Mouse (Mus musculus): ENCODE measurements around the gene Eps15l1.

Eps15l1 gene

DNA sequence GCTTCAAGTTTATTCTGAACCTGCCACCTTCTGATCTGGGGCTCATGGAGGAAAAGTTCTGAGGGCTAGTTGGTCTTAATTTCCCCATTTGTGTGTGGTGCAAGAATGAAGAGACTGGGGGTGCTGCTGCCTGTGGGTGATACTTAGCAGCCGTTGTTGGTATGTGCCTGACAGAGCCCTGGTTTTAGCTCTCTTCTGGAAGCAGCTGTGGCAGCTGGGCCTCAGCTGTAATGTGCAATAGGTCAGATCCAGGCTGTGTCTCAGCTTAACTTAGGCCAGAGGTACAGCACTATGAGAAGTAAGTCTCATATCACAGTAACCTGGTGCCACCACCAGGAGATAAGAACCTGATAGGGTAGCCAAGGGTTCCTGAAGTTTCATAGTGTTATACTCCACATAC, 73.7 kb downstream of the Eps15l1 start:
- TF ChIP-seq GATA4 (IDR thresholded peaks at IDR 0.05; ENCODE audit: insufficient replicate concordance, low read length): no peak

DNA sequence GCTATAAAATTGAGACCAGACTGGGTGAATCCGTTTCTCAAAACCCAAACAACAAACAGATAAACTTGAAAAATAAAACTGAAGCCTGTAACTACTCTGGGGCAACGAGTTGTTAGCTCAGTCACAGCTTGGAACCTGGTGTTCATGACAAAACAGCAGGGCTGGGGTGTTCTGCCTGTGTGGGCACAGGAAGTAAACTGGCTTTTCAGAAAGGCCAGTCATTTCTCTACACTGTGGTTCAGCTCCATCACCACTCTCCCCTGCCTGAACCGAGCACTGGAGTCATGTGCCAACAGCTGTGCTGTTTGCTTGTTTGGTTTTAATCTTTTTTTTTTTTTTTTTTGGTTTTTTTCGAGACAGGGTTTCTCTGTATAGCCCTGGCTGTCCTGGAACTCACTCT, 77.5 kb downstream of the Eps15l1 start:
- no peak for TF ChIP-seq GATA4 (IDR thresholded peaks at IDR 0.05; ENCODE audit: insufficient replicate concordance, low read length)

DNA sequence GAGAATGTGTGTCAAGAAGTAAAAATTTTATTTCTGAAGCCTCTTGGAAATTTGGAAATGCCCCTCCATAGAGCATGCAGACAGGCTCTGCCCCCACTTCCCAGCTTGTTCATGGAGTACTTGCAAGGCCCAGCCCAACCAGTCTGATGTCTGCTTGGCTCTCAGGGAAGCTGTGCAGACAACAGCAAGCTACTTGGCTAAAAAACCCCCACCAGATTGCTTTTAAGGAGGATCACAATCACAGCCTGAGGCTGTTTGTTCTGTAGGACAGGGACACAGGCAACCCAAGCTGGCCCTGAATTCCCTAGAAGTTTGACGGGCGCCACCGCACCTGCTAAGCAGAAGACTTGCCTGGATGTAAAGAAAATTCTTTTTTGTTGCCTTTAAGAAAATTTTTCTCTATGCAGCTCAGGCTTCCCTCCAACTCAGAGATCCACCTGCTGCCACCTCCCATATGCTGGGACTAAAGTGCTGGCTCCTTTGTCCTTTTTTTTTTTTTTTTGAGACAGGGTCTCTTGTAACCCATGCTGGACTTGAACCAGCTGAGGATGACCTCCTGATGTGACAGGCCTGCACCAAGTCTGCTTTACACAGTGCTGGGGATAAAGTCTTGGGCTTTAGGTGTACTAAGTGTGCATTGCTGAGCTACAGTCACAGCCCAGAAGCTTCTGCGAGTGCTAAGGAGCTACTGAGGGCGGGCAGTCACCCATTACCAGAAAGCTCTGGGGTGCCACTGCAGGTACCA, 78.5 kb downstream of the Eps15l1 start:
- TF ChIP-seq GATA4 (IDR thresholded peaks at IDR 0.05; ENCODE audit: insufficient replicate concordance, low read length): no peak

DNA sequence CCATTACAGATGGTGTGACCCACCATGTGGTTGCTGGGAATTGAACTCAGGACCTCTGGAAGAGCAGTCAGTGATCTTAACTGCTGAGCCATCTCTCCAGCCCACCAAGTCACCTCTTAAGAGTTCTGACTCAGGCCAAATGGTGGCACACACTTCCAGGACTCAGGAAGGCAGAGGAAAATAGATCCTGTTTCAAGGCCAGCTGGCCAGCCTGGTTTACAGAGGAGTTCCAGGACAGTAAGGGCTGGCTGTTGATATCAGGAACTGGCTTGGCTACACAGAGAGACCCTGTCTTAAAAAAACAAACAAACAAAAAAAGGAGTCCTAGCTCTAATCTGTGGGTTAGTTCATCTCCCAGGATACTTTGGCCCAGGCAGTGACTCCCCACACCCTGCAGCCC, 84.2 kb downstream of the Eps15l1 start:
- no peak for TF ChIP-seq GATA4 (IDR thresholded peaks at IDR 0.05; ENCODE audit: insufficient replicate concordance, low read length)

DNA sequence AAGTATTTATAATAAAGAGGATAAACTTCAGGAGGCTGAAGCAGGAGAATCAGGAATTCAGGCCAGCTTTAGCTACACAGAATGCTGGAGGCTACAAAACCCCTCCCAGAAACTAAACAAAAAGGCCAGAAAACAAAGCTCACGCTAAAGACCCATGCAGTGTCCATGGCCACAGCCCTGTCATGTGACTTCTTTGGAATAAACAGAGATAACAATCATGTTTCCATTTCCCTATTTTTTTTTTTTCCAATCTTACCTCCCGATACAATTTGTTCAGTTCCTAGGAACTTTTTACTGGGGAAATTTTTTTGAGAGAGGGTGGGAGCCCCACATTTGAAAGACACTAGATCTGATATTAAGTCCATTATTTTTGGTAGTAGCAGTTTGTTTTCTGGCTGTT, 85.0 kb downstream of the Eps15l1 start:
- TF ChIP-seq GATA4 (IDR thresholded peaks at IDR 0.05; ENCODE audit: insufficient replicate concordance, low read length): no peak

DNA sequence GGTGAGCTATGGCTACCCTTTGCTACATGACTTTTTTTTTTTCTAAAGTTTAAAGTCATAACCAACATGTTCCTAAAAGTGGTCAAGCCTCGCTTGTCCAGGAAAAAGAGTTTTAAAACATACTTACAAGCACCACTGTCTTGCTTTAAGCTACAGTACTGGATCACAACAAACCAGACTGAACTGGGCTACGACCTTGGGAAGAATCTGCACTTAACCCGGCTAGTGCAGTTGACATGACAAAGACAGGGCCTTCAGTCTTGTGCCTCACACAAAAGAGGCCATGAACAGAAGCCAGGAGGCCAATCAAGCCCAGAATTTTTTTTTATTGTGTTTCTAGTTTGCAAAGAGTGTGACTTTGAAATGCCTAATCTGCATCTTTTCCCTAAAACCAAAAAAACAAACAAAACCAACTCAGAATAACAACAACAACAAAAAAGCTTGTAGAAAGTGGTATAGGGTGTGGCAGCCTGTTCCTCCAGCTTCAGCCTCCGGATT, 87.1 kb downstream of the Eps15l1 start:
- no peak for TF ChIP-seq GATA4 (IDR thresholded peaks at IDR 0.05; ENCODE audit: insufficient replicate concordance, low read length)

DNA sequence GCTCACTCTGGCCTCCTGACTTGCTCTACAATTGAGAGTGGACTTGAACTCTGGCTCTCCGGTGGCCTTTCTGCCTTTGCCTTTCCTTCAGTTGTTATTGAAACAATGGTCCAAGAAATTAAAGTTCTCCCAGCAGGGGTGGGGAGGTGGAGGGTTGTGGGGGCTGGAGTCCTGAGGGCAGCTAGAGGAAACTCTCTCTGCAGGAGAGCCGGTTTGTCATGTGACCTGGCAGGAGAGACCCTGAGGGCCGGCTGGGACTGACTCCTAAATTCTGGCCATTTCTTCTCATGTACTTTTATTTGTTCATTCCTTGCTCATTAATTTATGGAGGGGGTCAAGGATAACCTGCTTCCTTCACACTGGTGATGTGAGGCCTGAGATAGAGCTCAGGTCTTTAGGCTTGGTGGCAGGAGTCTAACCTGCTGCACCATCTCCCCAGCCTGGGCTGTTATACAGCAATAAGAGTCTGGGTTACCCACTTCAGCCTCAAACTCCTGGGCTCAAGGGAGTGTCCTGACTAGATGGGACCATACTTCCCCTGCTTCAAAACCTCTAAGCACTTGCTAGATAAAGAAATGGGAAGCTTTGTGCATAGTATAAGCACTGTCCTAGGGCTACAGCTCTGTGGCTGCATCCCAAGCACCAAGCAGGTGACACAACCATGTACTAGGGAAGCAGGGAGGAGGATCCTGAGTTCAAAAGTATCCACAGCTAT, 87.7 kb downstream of the Eps15l1 start:
- TF ChIP-seq GATA4 (IDR thresholded peaks at IDR 0.05; ENCODE audit: insufficient replicate concordance, low read length): no peak

DNA sequence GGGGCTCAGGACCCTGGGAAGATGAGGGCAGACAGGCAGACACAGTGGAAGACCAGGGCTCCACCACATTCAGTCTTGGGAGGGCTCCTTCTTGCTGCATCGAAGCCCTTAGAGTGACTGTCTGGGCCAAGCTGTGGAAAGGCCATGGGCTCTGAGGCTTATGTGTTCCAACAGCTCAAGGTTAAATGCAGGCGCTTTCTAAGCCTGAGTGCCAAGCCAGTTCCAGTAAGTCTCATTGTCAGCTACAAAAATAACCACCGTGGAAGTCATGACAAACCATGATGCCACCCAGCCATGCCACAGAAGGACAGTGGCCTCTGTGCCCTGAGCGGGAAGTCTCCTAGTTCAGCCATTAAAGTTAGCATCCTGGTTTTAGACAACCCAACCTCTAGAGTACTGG, 89.6 kb downstream of the Eps15l1 start:
- TF ChIP-seq GATA4 (IDR thresholded peaks at IDR 0.05; ENCODE audit: insufficient replicate concordance, low read length): no peak

DNA sequence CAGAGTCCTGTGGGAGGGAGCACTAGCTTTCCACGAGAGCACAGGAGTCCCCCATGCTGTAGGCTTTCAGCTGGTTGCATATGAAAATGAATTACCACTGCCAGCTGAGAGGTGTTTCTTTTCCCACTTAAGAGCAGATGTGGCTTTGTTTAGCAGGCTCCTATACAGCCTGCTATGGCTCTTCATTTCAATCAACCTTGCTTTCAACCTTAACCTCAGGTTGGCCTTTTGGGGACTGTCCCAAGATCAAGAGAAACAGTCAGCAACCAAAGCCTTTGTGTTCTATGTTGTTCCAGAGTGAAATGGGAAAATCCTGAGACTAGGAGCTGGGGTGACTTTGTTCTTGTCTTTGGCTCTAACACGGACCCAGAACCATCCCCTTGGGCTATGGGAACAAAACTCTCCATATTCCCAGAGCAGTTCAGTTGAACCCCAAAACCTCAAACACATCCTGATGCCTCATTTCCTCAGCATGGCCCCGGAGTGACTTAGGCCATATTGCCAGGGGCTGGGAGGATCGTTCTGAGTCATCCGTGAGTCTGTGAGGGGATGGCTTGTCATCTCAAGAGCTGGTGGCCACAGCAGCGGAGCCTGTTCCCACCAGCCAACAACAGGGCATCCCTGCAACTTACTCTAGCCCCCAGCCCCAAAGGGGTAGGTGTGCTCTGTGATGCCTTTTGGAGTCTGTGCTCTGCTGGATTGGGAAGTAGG, 90.3 kb downstream of the Eps15l1 start:
- no peak for TF ChIP-seq GATA4 (IDR thresholded peaks at IDR 0.05; ENCODE audit: insufficient replicate concordance, low read length)

DNA sequence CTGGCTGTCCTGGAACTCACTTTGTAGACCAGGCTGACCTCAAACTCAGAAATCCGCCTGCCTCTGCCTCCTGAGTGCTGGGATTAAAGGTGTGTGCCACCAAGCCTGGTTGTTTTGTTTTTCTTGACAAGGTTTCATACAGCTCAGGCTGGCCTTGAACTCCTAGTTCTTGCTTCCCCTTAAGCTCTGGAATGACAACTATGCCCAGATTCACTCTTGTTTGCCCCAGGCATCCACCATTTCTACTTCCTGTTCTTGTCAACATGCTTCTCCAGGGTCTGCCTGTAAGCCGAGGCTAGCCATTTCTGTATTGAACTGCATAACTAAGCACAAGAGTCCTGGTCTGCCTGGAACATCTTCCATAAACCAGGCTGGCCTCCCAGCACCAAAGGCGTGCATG, 92.1 kb downstream of the Eps15l1 start:
- TF ChIP-seq GATA4 (IDR thresholded peaks at IDR 0.05; ENCODE audit: insufficient replicate concordance, low read length): no peak

DNA sequence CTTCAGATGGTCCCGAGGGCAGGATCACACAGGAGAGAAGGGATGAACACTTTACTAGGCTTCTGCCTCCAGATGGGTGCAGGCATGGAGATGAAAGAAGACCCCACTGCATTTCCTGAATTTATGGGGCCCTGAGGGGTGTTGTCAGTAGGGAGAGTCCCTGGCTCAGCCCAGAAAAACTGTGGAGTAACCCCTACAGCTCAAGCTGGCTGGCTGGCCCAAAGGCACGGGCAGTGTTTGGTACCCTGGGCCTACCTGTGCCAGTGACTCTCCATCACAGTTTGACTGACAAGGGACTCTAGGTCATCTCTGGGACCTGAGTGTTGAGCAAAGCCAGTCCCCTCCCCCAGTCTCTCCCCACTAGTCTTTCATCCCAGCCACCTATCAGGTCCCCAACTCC, 96.6 kb downstream of the Eps15l1 start:
- no peak for TF ChIP-seq GATA4 (IDR thresholded peaks at IDR 0.05; ENCODE audit: insufficient replicate concordance, low read length)

DNA sequence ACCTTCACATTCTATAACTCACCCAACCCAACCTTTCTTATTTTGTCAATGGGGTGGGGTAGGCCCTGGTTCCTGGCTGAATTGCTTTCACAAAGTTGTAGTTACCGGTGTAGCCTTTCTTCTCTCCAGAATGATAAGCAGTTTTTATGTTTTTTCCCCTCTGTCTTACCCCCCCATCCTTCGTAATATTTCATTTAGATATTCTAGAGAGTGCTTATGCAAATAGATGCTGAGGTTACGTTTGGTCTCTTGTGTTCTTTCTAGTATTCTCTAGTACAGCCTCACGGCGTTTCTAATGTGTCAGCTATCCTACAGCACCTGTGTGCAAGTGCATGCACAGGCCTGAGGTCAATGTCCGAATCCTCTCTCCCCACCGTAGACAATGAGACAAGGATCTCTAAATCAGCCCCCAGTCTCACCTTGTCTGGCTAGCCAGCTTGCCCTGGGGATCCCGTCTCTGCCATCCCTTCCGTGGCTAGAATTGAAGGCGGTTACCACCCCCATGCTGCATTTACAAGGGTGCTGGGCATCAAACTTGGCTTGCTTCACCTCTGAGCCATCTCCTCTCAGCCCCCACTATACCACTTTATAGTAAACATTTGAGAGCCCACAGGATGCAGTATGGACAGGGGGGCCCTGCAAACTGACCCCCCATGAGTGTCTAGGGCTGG, 97.1 kb downstream of the Eps15l1 start:
- no peak for TF ChIP-seq GATA4 (IDR thresholded peaks at IDR 0.05; ENCODE audit: insufficient replicate concordance, low read length)

DNA sequence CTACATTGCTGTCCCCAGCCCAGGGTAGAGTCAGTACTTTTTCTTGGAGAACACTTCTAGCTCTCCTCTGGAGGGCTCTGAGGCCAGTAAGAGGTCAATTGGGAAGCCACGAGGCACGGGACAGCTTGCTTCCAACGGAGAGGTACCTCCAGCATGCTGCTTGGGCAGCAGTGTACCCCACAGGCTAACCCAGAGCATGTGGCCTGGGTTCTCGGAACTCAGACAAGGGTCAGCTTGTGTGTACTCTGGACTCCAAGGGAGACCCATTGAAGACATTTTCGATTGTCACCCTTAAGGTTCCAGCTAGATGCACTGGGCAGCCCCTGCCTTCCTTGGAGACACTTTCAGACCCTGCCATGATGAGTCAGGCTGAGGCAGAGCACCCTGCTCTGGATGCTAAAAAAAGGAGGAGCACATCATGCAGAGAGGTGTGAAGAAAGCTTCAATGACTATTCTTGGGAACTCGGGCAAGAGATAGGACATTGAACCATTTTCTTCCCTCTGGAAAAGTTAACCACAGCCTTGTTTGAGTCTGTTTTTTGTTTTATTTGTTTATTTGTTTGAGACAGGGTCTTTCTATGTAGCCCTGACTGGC, 98.0 kb downstream of the Eps15l1 start:
- TF ChIP-seq GATA4 (IDR thresholded peaks at IDR 0.05; ENCODE audit: insufficient replicate concordance, low read length): no peak

DNA sequence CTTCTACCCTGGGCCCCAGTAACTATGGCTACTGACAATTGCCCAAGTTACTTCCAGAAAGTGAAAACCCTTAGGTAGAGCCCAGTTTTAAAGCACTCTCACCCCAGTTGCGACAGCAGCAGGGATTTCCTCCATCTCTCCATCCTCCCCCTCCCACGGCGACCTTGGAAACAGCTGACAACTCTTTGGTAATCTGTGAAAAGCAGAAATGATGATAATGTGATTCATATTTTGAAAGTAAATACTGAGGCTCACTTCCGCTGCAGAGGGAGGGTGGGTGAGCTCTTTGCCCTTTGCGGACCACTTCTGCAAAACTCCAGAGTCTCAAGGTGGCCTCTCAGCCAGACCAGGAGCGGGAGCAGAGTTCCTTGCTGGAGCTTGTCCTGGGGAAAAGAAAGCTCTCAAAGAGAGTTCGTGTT, 98.8 kb downstream of the Eps15l1 start:
- TF ChIP-seq GATA4 (IDR thresholded peaks at IDR 0.05; ENCODE audit: insufficient replicate concordance, low read length): no peak
